Mouse (Mus musculus) myocyte (in vitro differentiated cells): ENCODE data around the gene Prr12. TPM values are rescaled to one million over a fixed set of nuclear protein-coding genes. Genes with fewer than 3 reads are reported as not detected.

Experiments used
- H3K27me3 ChIP-seq: one replicate; pipeline ENCODE4 v1.6.1; 2011; ENCODE audit not compliant: control insufficient read depth, insufficient read depth, insufficient read length
- H3K36me3 ChIP-seq: one replicate; pipeline ENCODE4 v1.6.1; 2011; ENCODE audit not compliant: control insufficient read depth, insufficient read depth
- H3K4me2 ChIP-seq: one replicate; pipeline ENCODE4 v1.6.1; 2011; ENCODE audit warnings: low read depth, control low read depth
- H3K4me3 ChIP-seq: one replicate; pipeline ENCODE4 v1.5.1; 2011; ENCODE audit warnings: mild to moderate bottlenecking, control low read depth, moderate library complexity
- H3K79me2 ChIP-seq: one replicate; pipeline ENCODE4 v1.6.1; 2011; ENCODE audit not compliant: control insufficient read depth, insufficient read depth
- H3ac ChIP-seq: one replicate; pipeline ENCODE4 v1.6.1; 2011; ENCODE audit not compliant: control insufficient read depth, insufficient read length
- CEBPB ChIP-seq: IDR thresholded peaks from 2 replicates; pipeline ENCODE4 v1.6.1; 2011; ENCODE audit warnings: mild to moderate bottlenecking, moderate library complexity; ENCODE audit not compliant: poor library complexity, insufficient read depth, severe bottlenecking
- E2F4 ChIP-seq: IDR thresholded peaks from one replicate; pipeline ENCODE4 v1.6.1; 2011; ENCODE audit warnings: mild to moderate bottlenecking, control low read depth, moderate library complexity; ENCODE audit not compliant: insufficient read depth
- MAX ChIP-seq: IDR thresholded peaks from one replicate; pipeline ENCODE4 v1.6.1; 2011; ENCODE audit warnings: low read depth, mild to moderate bottlenecking, control low read depth
- MYOD1 ChIP-seq, 3 experiments: IDR thresholded peaks; one replicate each; pipeline ENCODE4 v1.6.1; 2011; ENCODE audit warnings: control low read depth in 2 of 3, low read depth in 2 of 3, mild to moderate bottlenecking in 2 of 3, moderate library complexity in 1 of 3; ENCODE audit not compliant: insufficient read length in 2 of 3, control insufficient read depth in 1 of 3
- MYOG ChIP-seq, 3 experiments: IDR thresholded peaks; one replicate each; pipeline ENCODE4 v1.6.1; 2011; ENCODE audit warnings: control low read depth in 2 of 3, low read depth in 2 of 3, mild to moderate bottlenecking in 2 of 3; ENCODE audit not compliant: insufficient read length in 2 of 3, control insufficient read depth in 1 of 3, insufficient read depth in 1 of 3
- POLR2A ChIP-seq: IDR thresholded peaks from one replicate; pipeline ENCODE4 v1.6.1; 2011; ENCODE audit warnings: low read depth, mild to moderate bottlenecking, control low read depth, moderate library complexity; ENCODE audit not compliant: insufficient read length
- POLR2AphosphoS2 ChIP-seq: IDR thresholded peaks from one replicate; pipeline ENCODE4 v1.6.1; 2011; ENCODE audit warnings: low read depth, control low read depth; ENCODE audit not compliant: insufficient read length
- REST ChIP-seq: IDR thresholded peaks from one replicate; pipeline ENCODE4 v1.6.1; 2011; ENCODE audit warnings: mild to moderate bottlenecking, control low read depth, moderate library complexity; ENCODE audit not compliant: insufficient read depth, insufficient read length
- SRF ChIP-seq: IDR thresholded peaks from one replicate; pipeline ENCODE4 v1.6.1; 2011; ENCODE audit warnings: low read depth; ENCODE audit not compliant: control insufficient read depth, insufficient read length
- TCF12 ChIP-seq: IDR thresholded peaks from one replicate; pipeline ENCODE4 v1.6.1; 2011; ENCODE audit warnings: mild to moderate bottlenecking, control low read depth; ENCODE audit not compliant: poor library complexity, insufficient read depth, severe bottlenecking
- TCF3 ChIP-seq: IDR thresholded peaks from one replicate; pipeline ENCODE4 v1.6.1; 2011; ENCODE audit warnings: low read depth, control low read depth; ENCODE audit not compliant: insufficient read length
- USF1 ChIP-seq: IDR thresholded peaks from one replicate; pipeline ENCODE4 v1.6.1; 2011; ENCODE audit warnings: low read depth, mild to moderate bottlenecking, control low read depth, moderate library complexity
- polyA plus RNA-seq: library from polyadenylated mRNA; unstranded; fragments of >200 nt; fragmentation: generic; extraction: Trizol; gene quantifications from one replicate; pipeline ENCODE4 v1.2.1, GENCODE M21; 2012; ENCODE audit warnings: missing spikeins

The Prr12 gene
- polyA plus RNA-seq, 1 experiment: 10.2 TPM

- Histone ChIP-seq H3K4me2 (no peak overlapping the region), H3K36me3 (no peaks in the 10 kb centered on the region), H3K4me3 (no peak overlapping the region), H3K79me2 (peaks cover 12% of the 10 kb centered on the region), H3ac (no peak overlapping the region), H3K27me3 (no peaks in the 10 kb centered on the region)
- TF ChIP-seq USF1: no peak
- no peak for TF ChIP-seq MYOG (IDR thresholded peaks at IDR 0.05; ENCODE audit: control insufficient read depth in 1 of 3, insufficient read depth in 1 of 3, insufficient read length in 2 of 3, low read depth in 2 of 3)
- no peak for TF ChIP-seq POLR2AphosphoS2
- TF ChIP-seq MAX: no peak
- no peak for TF ChIP-seq MYOD1 (IDR thresholded peaks at IDR 0.05; ENCODE audit: control insufficient read depth in 1 of 3, insufficient read length in 2 of 3, low read depth in 2 of 3)
- no peak for TF ChIP-seq TCF12
- no peak for TF ChIP-seq E2F4
- TF ChIP-seq CEBPB: no peak
- no peak for TF ChIP-seq REST
These were observed 25.1 kb upstream of the Prr12 start for GRCm38 (mm10) chr7:45077829-45078228.

GRCm38 (mm10) chr7:45077322-45077721 is 24.6 kb upstream of the Prr12 start:
- H3ac ChIP-seq: no peak overlapping the region
- H3K4me3 ChIP-seq: no peak overlapping the region
- TF ChIP-seq SRF (no peak), CEBPB (no peak), MYOD1 (IDR thresholded peaks at IDR 0.05; ENCODE audit: control insufficient read depth in 1 of 3, insufficient read length in 2 of 3, low read depth in 2 of 3) (no peak), MAX (no peak), USF1 (no peak), POLR2A (no peak), MYOG (IDR thresholded peaks at IDR 0.05; ENCODE audit: control insufficient read depth in 1 of 3, insufficient read depth in 1 of 3, insufficient read length in 2 of 3, low read depth in 2 of 3) (no peak), TCF3 (no peak), TCF12 (no peak), E2F4 (no peak), REST (no peak), POLR2AphosphoS2 (no peak)
- peaks cover 16% of the 10 kb centered on the region for H3K79me2 ChIP-seq
- H3K4me2 ChIP-seq: no peak overlapping the region
- no peaks in the 10 kb centered on the region for H3K36me3 ChIP-seq
- H3K27me3 ChIP-seq: no peaks in the 10 kb centered on the region

- Histone ChIP-seq H3ac (no peak overlapping the region), H3K79me2 (peaks cover 24% of the 10 kb centered on the region), H3K4me2 (no peak overlapping the region), H3K36me3 (no peaks in the 10 kb centered on the region), H3K27me3 (no peaks in the 10 kb centered on the region), H3K4me3 (no peak overlapping the region)
- TF ChIP-seq MYOG (IDR thresholded peaks at IDR 0.05; ENCODE audit: control insufficient read depth in 1 of 3, insufficient read depth in 1 of 3, insufficient read length in 2 of 3, low read depth in 2 of 3): peak in 1 of 3 experiments; percentile 14
- no peak for TF ChIP-seq USF1
- peak; percentile 11 for TF ChIP-seq POLR2A
These were observed 23.8 kb upstream of the Prr12 start for GRCm38 (mm10) chr7:45076501-45076900.

DNA sequence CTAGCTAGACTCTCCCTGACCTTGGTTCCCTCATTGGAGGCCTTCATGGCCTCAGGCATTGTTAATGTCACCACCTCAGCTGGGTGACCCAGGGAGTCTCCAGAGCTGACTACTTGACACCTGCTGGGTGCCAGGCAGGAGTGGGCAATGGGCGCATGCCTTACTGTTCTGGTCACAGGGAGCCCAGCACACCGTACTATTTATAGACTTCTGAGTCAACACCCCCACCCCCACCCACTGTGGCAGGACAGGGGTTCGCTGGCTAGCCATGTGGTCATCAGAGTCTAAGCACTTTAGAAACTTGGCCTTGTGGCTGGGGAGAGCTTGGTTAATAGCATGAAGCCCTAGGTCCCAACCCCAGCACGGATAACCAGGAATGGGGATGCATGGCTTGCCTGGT is 22.7 kb upstream of the Prr12 start:
- TF ChIP-seq TCF12: no peak
- no peak for TF ChIP-seq E2F4
- TF ChIP-seq MYOD1 (IDR thresholded peaks at IDR 0.05; ENCODE audit: control insufficient read depth in 1 of 3, insufficient read length in 2 of 3, low read depth in 2 of 3): peak in 2 of 3 experiments; percentile 70 to 85
- TF ChIP-seq MYOG (IDR thresholded peaks at IDR 0.05; ENCODE audit: control insufficient read depth in 1 of 3, insufficient read depth in 1 of 3, insufficient read length in 2 of 3, low read depth in 2 of 3): peak in 2 of 3 experiments; percentile 47 to 83
- H3K4me3 ChIP-seq: no peak overlapping the region
- H3K4me2 ChIP-seq: peak overlapping the region; percentile 49

DNA sequence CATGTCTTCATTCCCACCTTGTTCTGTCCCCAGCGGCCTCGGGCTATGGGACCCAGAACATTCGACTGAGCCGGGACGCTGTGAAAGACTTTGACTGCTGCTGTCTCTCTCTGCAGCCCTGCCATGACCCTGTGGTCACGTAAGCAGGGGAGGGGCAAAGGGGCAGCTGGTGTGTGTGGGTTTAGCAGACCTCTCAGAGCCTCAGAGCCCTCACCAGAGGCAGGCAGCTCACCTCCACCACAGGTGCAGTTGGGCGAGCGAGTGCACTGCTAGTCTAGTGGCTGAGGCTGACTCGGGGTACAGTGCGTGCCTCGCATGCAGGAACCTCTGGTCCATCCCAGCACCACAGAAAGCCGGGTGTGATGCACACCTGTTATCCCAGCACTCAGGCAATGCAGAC is 21.3 kb upstream of the Prr12 start:
- H3K79me2 ChIP-seq: peaks cover 50% of the 10 kb centered on the region
- H3K36me3 ChIP-seq: no peaks in the 10 kb centered on the region
- H3K4me3 ChIP-seq: no peak overlapping the region
- H3K4me2 ChIP-seq: no peak overlapping the region
- no peak overlapping the region for H3ac ChIP-seq
- H3K27me3 ChIP-seq: no peaks in the 10 kb centered on the region
- TF ChIP-seq TCF3 (no peak), MYOG (IDR thresholded peaks at IDR 0.05; ENCODE audit: control insufficient read depth in 1 of 3, insufficient read depth in 1 of 3, insufficient read length in 2 of 3, low read depth in 2 of 3) (peak in 1 of 3 experiments; percentile 73), REST (no peak), POLR2AphosphoS2 (no peak), MYOD1 (IDR thresholded peaks at IDR 0.05; ENCODE audit: control insufficient read depth in 1 of 3, insufficient read length in 2 of 3, low read depth in 2 of 3) (peak in 2 of 3 experiments; percentile 48 to 50), USF1 (no peak), POLR2A (no peak), CEBPB (no peak)

More for the DNA sequence above, 22.7 kb upstream of the Prr12 start:
- Histone ChIP-seq H3K36me3 (no peaks in the 10 kb centered on the region), H3ac (no peak overlapping the region), H3K79me2 (peaks cover 35% of the 10 kb centered on the region), H3K27me3 (no peaks in the 10 kb centered on the region)
